Mouse (Mus musculus) liver, embryonic 14.5 days (tissue): Measurements from ENCODE around the gene Fndc11.

Experiments used
- CTCF ChIP-seq: IDR thresholded peaks from 2 replicates; pipeline ENCODE4 v1.5.1; 2016; ENCODE audit warnings: antibody characterized with exemption, low read depth, control low read depth
- EP300 ChIP-seq: IDR thresholded peaks from 2 replicates; pipeline ENCODE4 v1.6.1; 2016; ENCODE audit warnings: antibody characterized with exemption, low read depth

- TF ChIP-seq CTCF (peak; percentile 100), EP300 (no peak)
Observed at GRCm38 (mm10) chr2:181186635-181187034, 33.2 kb upstream of the Fndc11 start.
